Mouse (Mus musculus) lung, adult 18-20 months (tissue): ENCODE data around the gene Bcl11a.

ENCODE experiments used
- DNase-seq, 2 experiments: peaks; one replicate each; pipeline ENCODE4 v3.0.0; 2022; ENCODE audit warnings: mixed read lengths in 2 of 2

The Bcl11a gene

GRCm38 (mm10) chr11:24133928-24134327 lies 56.1 kb downstream of the Bcl11a start:
- DNase-seq = no peak

GRCm38 (mm10) chr11:24135244-24135643 lies 57.4 kb downstream of the Bcl11a start:
- no peak for DNase-seq

GRCm38 (mm10) chr11:24136084-24136785 lies 58.4 kb downstream of the Bcl11a start:
- no peak for DNase-seq

GRCm38 (mm10) chr11:24137891-24138290 lies 60.0 kb downstream of the Bcl11a start:
- DNase-seq = no peak

- DNase-seq = no peak
Measured at GRCm38 (mm10) chr11:24138600-24139375, 60.9 kb downstream of the Bcl11a start.

- no peak for DNase-seq
Measured at GRCm38 (mm10) chr11:24139432-24139831, 61.6 kb downstream of the Bcl11a start.

- no peak for DNase-seq
Measured at GRCm38 (mm10) chr11:24139952-24140351, 62.1 kb downstream of the Bcl11a start.

- DNase-seq = no peak
Measured at GRCm38 (mm10) chr11:24140948-24141347, 63.1 kb downstream of the Bcl11a start.

- no peak for DNase-seq
Measured at GRCm38 (mm10) chr11:24141479-24142251, 63.8 kb downstream of the Bcl11a start.

GRCm38 (mm10) chr11:24142316-24142715 lies 64.5 kb downstream of the Bcl11a start:
- no peak for DNase-seq

- DNase-seq = no peak
Measured at GRCm38 (mm10) chr11:24144159-24144946, 66.5 kb downstream of the Bcl11a start.

GRCm38 (mm10) chr11:24146034-24146433 lies 68.2 kb downstream of the Bcl11a start:
- no peak for DNase-seq

GRCm38 (mm10) chr11:24146437-24146836 lies 68.6 kb downstream of the Bcl11a start:
- no peak for DNase-seq

- no peak for DNase-seq
Measured at GRCm38 (mm10) chr11:24147698-24148097, 69.8 kb downstream of the Bcl11a start.

- DNase-seq = no peak
Measured at GRCm38 (mm10) chr11:24148545-24148944, 70.7 kb downstream of the Bcl11a start.

- no peak for DNase-seq
Measured at GRCm38 (mm10) chr11:24149462-24150220, 71.8 kb downstream of the Bcl11a start.

- no peak for DNase-seq
Measured at GRCm38 (mm10) chr11:24152076-24152784, 74.4 kb downstream of the Bcl11a start.

GRCm38 (mm10) chr11:24153049-24153448 lies 75.2 kb downstream of the Bcl11a start:
- no peak for DNase-seq

GRCm38 (mm10) chr11:24158026-24158425 lies 80.2 kb downstream of the Bcl11a start:
- no peak for DNase-seq

GRCm38 (mm10) chr11:24159656-24160055 lies 81.8 kb downstream of the Bcl11a start:
- DNase-seq = no peak

- no peak for DNase-seq
Measured at GRCm38 (mm10) chr11:24161458-24161857, 83.6 kb downstream of the Bcl11a start.
